9 mouse cellular contexts compared by ENCODE assay signal in the genomic region with DNA sequence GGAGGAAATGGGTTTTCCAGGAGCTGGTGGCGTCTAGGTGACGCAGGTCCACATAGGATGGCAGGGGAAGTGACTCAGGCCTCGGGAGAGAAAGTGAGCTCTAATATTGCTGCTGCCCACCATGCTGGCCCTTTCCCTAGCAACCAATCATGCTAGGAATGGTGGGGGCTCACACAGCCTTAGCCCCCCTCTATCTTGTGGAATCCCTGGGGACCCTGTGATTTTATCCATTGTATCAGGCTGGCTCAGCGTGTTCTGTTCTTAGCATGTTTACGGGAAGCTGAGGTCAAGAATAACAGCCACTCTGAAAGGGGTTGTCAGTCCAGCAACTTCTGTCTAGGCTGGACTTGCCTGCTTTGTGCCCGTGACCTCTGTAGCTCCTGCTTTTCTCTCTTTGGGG. TPM values are rescaled to one million over a fixed set of nuclear protein-coding genes. Genes with fewer than 3 reads are reported as not detected.
DNase-seq lines count a peak whose midpoint lies in the region; ATAC-seq and TF ChIP-seq lines count a peak whose summit lies in the region.
"Had no signal": no experiment of that assay in that cellular context is flagged by ENCODE, and none has a peak within 500 bp of the region (broad histone marks: within the 10 kb centered on the region; RNA-seq: fewer than 3 reads in every experiment).

No protein-coding gene starts in this region.

- no peaks in the 10 kb centered on the region for H3K9me3 ChIP-seq in forebrain, embryonic 10.5 days
- no peaks in the 10 kb centered on the region for H3K9me3 ChIP-seq in hindbrain, embryonic 12.5 days (replicated peaks)
- H3K9me3 ChIP-seq in lung, embryonic 16.5 days (ENCODE audit: control insufficient read depth, low read length), result no peaks in the 10 kb centered on the region

- H3K4me2 ChIP-seq in hindbrain, embryonic 12.5 days (replicated peaks), result peak overlapping the region; percentile 77
- H3K4me2 ChIP-seq in lung, embryonic 16.5 days (ENCODE audit: low read depth, low read length), result no peak overlapping the region

- WGBS in forebrain, embryonic 10.5 days, result 78% methylated on average over 6 of the region's 6 CpGs
- 37% methylated on average over 6 of the region's 6 CpGs for whole genome bisulfite sequencing in hindbrain, embryonic 12.5 days
- 58% methylated on average over 6 of the region's 6 CpGs for WGBS in lung, embryonic 16.5 days
- WGBS in thymus, adult 2 months, result 92% methylated on average over 6 of the region's 6 CpGs

- H3K36me3 ChIP-seq in forebrain, embryonic 10.5 days (replicated peaks), result peaks cover 44% of the 10 kb centered on the region
- H3K36me3 ChIP-seq in hindbrain, embryonic 12.5 days, result peaks cover 16% of the 10 kb centered on the region
- peaks cover 6% of the 10 kb centered on the region for H3K36me3 ChIP-seq in lung, embryonic 16.5 days (ENCODE audit: control insufficient read depth, insufficient read depth, low read length)
- 0 out of 2 replicates have a peak, but pooled peaks cover 6% of the 10 kb centered on the region for H3K36me3 ChIP-seq in thymus, adult 2 months (ENCODE audit: control insufficient read depth, insufficient read depth, low read length)

- H3K27me3 ChIP-seq in forebrain, embryonic 10.5 days (ENCODE audit: poor library complexity, severe bottlenecking), result no peaks in the 10 kb centered on the region
- H3K27me3 ChIP-seq in hindbrain, embryonic 12.5 days, result no peaks in the 10 kb centered on the region
- H3K27me3 ChIP-seq in lung, embryonic 16.5 days (ENCODE audit: control insufficient read depth, insufficient read depth, low read depth, low read length), result no peaks in the 10 kb centered on the region
- no peaks in the 10 kb centered on the region for H3K27me3 ChIP-seq in thymus, adult 2 months (ENCODE audit: control insufficient read depth, insufficient read depth, low read length)
- H3K27me3 ChIP-seq: Patski had no signal

- no peak for TF ChIP-seq CTCF in thymus, adult 2 months (IDR thresholded peaks at IDR 0.05; ENCODE audit: borderline replicate concordance, control insufficient read depth, extremely low read depth, insufficient read depth, low read length, poor library complexity)

- intact Hi-C loops in left cerebral cortex, postnatal 10 days (cut with DNase I), result no loop called here

- peak overlapping the region; percentile 26 for H3K4me3 ChIP-seq in brown adipose tissue, adult 24 weeks (ENCODE audit: insufficient read depth, low read depth, low read length)
- H3K4me3 ChIP-seq in forebrain, embryonic 10.5 days, result peak overlapping the region; percentile 62; the same call in 1 of the 2 replicates
- peak overlapping the region; percentile 62 for H3K4me3 ChIP-seq in hindbrain, embryonic 12.5 days
- H3K4me3 ChIP-seq in lung, embryonic 16.5 days (ENCODE audit: low read length), result no peak overlapping the region
- no peak overlapping the region for H3K4me3 ChIP-seq in thymus, adult 2 months (ENCODE audit: control insufficient read depth, insufficient read depth, low read length)

- DNase-seq in forebrain, embryonic 10.5 days (ENCODE audit: extremely low spot score, low spot score), result no peak
- DNase-seq in thymus, postnatal 25 days, result no peak
- no peak for DNase-seq in thymus, adult 2 months
- DNase-seq in cerebellum, postnatal 4 days (ENCODE audit: low spot score in 2 of 2), result no peak
- DNase-seq in left cerebral cortex, postnatal 10 days (ENCODE audit: extremely low spot score in 1 of 2, low spot score in 2 of 2), result no peak

- peaks cover 39% of the 10 kb centered on the region for H3K4me1 ChIP-seq in brown adipose tissue, adult 24 weeks (ENCODE audit: control insufficient read depth, insufficient read depth, insufficient read length, low read length)
- H3K4me1 ChIP-seq in forebrain, embryonic 10.5 days, result peaks cover 85% of the 10 kb centered on the region
- H3K4me1 ChIP-seq in hindbrain, embryonic 12.5 days, result peaks cover 60% of the 10 kb centered on the region
- peaks cover 32% of the 10 kb centered on the region for H3K4me1 ChIP-seq in lung, embryonic 16.5 days (replicated peaks; ENCODE audit: control insufficient read depth, insufficient read depth, low read length)
- peaks cover 34% of the 10 kb centered on the region for H3K4me1 ChIP-seq in thymus, adult 2 months (replicated peaks; ENCODE audit: control insufficient read depth, insufficient read depth, low read length)

- peak overlapping the region; percentile 93 for H3K9ac ChIP-seq in hindbrain, embryonic 12.5 days
- peak overlapping the region; percentile 10; the same call in 1 of the 2 replicates for H3K9ac ChIP-seq in lung, embryonic 16.5 days (ENCODE audit: low read length)

- no peak for TF ChIP-seq POLR2A in thymus, adult 2 months (IDR thresholded peaks at IDR 0.05; ENCODE audit: control insufficient read depth, extremely low read depth, insufficient read depth, low read length, poor library complexity)

- ATAC-seq in hindbrain, embryonic 12.5 days (ENCODE audit: low FRiP score), result no peak
- ATAC-seq in lung, embryonic 16.5 days (ENCODE audit: low read depth), result no peak
- ATAC-seq: Patski had no signal

- H3K27ac ChIP-seq in brown adipose tissue, adult 24 weeks (replicated peaks; ENCODE audit: low read depth, low read length), result peak overlapping the region; percentile 100
- H3K27ac ChIP-seq in forebrain, embryonic 10.5 days, result peak overlapping the region; percentile 96
- H3K27ac ChIP-seq in hindbrain, embryonic 12.5 days, result peak overlapping the region; percentile 96
- H3K27ac ChIP-seq in lung, embryonic 16.5 days (ENCODE audit: low read length), result peak overlapping the region; percentile 81
- H3K27ac ChIP-seq in thymus, adult 2 months (ENCODE audit: control insufficient read depth, insufficient read depth, low read length), result no peak overlapping the region

RNA-seq across cellular contexts. Expression of gene Adgrg3, which starts 18.5 kb away (rescaled TPM):
- polyA plus RNA-seq in brown adipose tissue, adult 24 weeks (2012; ENCODE audit: insufficient read depth, insufficient read length, missing spikeins), result not detected in 2 replicates
- polyA plus RNA-seq in forebrain, embryonic 10.5 days (2016; fragmentation: Nextera tagmentation; extraction: Ambion mirVana), result 4.9 and 5.2 TPM in 2 replicates
- polyA plus RNA-seq in hindbrain, embryonic 12.5 days (2016; fragmentation: Nextera tagmentation; extraction: Ambion mirVana), result 1.9 TPM in 2 replicates
- polyA plus RNA-seq in lung, embryonic 16.5 days (2015; fragmentation: Nextera tagmentation; extraction: Ambion mirVana), result 4.7 TPM in 2 replicates
- polyA plus RNA-seq in thymus, adult 2 months (2012; rRNA removed), result 27.0 and 32.0 TPM in 2 replicates
- total RNA-seq in left cerebral cortex, postnatal 10 days (2021), result under 1 TPM; 0.22 to 0.32 TPM

RNA-seq across cellular contexts. Expression of gene Adgrg1, which starts 24.5 kb away (rescaled TPM):
- 7.4 and 18.4 TPM in 2 replicates for polyA plus RNA-seq in brown adipose tissue, adult 24 weeks (2012; ENCODE audit: insufficient read depth, insufficient read length, missing spikeins)
- polyA plus RNA-seq in forebrain, embryonic 10.5 days (2016; fragmentation: Nextera tagmentation; extraction: Ambion mirVana), result 94.8 and 107 TPM in 2 replicates
- polyA plus RNA-seq in hindbrain, embryonic 12.5 days (2016; fragmentation: Nextera tagmentation; extraction: Ambion mirVana), result 187 and 194 TPM in 2 replicates
- polyA plus RNA-seq in lung, embryonic 16.5 days (2015; fragmentation: Nextera tagmentation; extraction: Ambion mirVana), result 39.8 and 42.9 TPM in 2 replicates
- 146 and 166 TPM in 2 replicates for polyA plus RNA-seq in thymus, adult 2 months (2012; rRNA removed)
- 100 to 1,000 TPM; 122 to 128 TPM for total RNA-seq in left cerebral cortex, postnatal 10 days (2021)

RNA-seq across cellular contexts. Expression of gene Drc7, which starts 55.9 kb away (rescaled TPM):
- not detected in 2 replicates for polyA plus RNA-seq in brown adipose tissue, adult 24 weeks (2012; ENCODE audit: insufficient read depth, insufficient read length, missing spikeins)
- polyA plus RNA-seq in forebrain, embryonic 10.5 days (2016; fragmentation: Nextera tagmentation; extraction: Ambion mirVana), result 0.18 and 0.24 TPM in 2 replicates
- 1.3 and 2.3 TPM in 2 replicates for polyA plus RNA-seq in hindbrain, embryonic 12.5 days (2016; fragmentation: Nextera tagmentation; extraction: Ambion mirVana)
- polyA plus RNA-seq in lung, embryonic 16.5 days (2015; fragmentation: Nextera tagmentation; extraction: Ambion mirVana), result 1.5 and 2.7 TPM in 2 replicates
- 2.6 and 2.7 TPM in 2 replicates for polyA plus RNA-seq in thymus, adult 2 months (2012; rRNA removed)
- total RNA-seq in left cerebral cortex, postnatal 10 days (2021), result 1 to 10 TPM in 1 of 2 experiments, under 1 TPM in 1; 0.86 to 1.6 TPM

Comparison
In these comparisons a context has a peak if more than half of its experiments do, and no peak if none do; other contexts are left out.
1. H3K4me3 ChIP-seq: peak in brown adipose tissue, adult 24 weeks (single experiment), forebrain, embryonic 10.5 days (single experiment) and hindbrain, embryonic 12.5 days (single experiment); none in lung, embryonic 16.5 days (single experiment) and thymus, adult 2 months (single experiment).